Mouse (Mus musculus) left cerebral cortex, postnatal 25 days (tissue): ENCODE measurements around the gene Cyp26c1. TPM values are rescaled to one million over a fixed set of nuclear protein-coding genes. Genes with fewer than 3 reads are reported as not detected.

ENCODE experiments used
- DNase-seq, 2 experiments: peaks; one replicate each; pipeline ENCODE4 v3.0.0; 2022; ENCODE audit warnings: low spot score in 2 of 2, mixed read lengths in 1 of 2
- intact Hi-C: fragments of 180-260 bp; cut with DNase I; formaldehyde crosslinking; loops from one replicate; pipeline ENCODE4 v1.15.1; 2025
- total RNA-seq, 2 experiments: library from RNA; stranded (reverse); gene quantifications; 2 replicates each; pipeline ENCODE4 v1.2.3; 2021

Cyp26c1 gene
- total RNA-seq, 2 experiments from 2014 or later = 0.21 TPM; not detected in 1

DNA sequence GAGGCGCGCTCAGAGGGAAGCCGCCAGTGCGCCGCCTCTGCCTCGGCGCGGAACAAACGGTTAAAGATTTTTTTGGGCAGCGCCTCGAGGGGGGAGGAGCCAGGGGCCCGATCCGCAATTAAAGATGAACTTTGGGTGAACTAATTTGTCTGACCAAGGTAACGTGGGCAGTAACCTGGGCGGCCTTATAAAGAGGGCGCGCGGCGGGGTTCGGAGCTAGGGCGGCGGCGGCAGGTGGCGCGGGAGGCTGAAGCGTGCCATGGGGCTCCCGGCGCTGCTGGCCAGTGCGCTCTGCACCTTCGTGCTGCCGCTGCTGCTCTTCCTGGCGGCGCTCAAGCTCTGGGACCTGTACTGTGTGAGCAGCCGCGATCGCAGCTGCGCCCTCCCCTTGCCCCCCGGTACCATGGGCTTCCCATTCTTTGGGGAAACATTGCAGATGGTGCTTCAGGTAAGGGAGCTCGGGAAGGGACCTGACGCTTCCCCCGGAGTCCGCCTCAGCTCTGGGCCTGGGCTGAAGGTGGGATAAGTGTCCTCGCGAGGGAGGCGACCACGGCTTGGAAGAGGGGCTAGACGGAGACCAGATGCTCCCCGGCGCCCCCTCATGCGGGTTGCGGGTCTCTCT, 12.4 kb downstream of the Cyp26c1 start, which contains the start of gene Cyp26a1:
Gene Cyp26a1, plus strand, starts transcription at position 148 of the 622 bp plus-strand sequence.
- no peak for DNase-seq
- intact Hi-C loops = no loop called here

DNA sequence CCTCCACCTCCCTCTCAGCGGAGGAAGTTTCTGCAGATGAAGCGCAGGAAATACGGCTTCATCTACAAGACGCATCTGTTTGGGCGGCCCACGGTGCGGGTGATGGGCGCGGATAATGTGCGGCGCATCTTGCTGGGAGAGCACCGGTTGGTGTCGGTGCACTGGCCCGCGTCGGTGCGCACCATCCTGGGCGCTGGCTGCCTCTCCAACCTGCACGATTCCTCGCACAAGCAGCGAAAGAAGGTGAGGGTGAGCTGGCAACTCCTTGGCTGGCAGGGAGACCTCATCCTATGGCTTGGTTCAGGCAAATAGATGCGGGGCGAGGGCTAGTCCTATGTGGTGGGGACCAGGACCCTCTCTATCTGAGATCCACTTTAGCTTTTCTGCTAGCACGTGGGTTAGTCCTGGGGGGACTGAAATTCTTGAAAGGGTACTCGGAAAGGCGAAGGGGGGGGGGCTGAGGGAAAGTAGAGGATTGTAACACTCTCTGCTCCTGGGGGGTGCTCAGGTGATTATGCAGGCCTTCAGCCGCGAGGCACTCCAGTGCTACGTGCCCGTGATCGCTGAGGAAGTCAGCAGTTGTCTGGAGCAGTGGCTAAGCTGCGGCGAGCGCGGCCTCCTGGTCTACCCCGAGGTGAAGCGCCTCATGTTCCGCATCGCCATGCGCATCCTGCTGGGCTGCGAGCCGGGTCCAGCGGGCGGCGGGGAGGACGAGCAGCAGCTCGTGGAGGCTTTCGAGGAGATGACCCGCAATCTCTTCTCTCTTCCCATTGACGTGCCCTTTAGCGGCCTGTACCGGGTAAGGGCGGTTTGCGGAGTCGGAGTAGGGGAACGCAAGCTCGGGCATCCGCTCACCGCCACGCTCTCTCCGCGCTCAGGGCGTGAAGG, 13.1 kb downstream of the Cyp26c1 start:
- no peak for DNase-seq
- intact Hi-C loops = no loop called here

DNA sequence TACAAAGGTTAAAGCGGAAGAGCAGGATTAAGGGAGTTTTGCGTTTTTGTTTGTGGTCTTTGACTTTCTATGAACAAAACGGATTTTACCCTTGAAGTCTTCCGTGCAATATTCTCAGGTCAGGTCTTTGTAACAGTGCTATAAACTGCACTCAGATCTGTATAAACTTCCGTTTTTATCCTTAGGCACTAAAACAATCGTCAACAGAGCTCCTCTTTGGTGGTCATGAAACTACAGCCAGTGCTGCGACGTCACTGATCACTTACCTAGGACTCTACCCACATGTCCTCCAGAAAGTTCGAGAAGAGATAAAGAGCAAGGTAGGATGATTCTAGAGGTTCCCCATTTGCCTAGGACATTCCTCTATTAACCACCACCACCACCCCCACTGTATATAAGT, 14.3 kb downstream of the Cyp26c1 start:
- DNase-seq = no peak
- intact Hi-C loops = no loop called here

DNA sequence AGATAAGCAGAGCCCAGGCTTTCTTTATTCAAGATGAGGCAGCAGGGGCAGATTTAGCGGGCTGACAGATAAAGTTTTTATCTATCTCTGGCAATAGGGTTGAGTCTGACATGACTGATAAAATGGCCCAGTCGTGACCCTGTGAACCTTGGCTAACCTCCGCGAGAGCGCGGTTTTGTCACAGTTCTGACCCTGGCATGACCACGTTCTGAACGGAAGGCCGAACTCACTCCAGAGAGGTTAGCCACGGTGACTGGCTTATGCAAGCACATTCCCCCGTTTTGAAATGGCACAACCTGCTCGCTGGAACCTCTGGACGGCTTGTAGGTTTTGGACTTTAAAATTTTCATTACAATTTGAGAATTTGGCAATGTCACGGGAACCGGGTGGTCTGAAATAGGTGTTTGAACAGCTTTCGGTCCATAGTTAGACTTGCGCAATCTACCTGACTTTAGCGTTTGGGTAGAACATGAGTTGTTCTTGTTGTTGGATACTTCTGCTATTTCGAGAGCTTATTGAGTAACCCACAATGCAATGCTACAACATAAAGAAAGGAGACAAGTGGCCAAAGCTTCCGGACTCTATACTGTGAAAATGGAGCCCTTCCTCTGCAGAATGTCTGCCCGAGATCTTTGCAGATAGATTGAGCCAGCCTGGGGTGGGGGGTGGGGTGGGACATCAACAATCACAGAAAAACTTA, 17.1 kb downstream of the Cyp26c1 start:
- intact Hi-C loops = no loop called here
- DNase-seq = no peak

DNA sequence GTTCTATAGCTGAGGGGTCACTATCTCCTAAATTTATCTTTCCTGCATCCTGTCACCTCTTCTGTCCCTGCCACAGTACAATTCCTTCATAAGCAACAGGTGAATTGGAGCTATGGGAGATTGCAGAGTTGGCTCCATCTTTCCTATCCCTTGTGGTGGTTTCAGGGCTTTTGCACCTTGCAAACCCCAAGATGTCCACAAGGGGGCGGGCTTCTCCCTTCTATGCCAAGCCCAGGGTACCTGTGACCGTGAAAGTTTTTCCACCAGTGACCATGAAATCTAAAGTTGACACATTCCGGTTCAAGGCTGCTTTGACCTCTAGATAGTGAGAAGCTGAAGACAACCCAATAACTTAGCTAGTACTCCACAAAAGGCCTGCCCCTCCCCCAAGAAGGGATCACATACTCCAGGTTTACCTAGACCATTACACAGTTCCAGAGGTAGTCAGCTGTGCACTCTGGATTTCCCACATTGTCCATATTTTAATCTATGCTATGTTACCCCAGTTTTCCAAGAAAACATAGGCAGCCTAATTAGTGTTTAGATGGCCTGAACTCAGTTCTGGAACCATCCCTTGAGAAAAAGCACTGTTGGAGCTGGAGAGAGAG, 18.6 kb downstream of the Cyp26c1 start:
- peak; percentile 69 to 72 for DNase-seq
- intact Hi-C loops = loop anchor here (2.0 kb wide), 2 partner anchors 183 to 233 kb away; no protein-coding TSS in a partner anchor

DNA sequence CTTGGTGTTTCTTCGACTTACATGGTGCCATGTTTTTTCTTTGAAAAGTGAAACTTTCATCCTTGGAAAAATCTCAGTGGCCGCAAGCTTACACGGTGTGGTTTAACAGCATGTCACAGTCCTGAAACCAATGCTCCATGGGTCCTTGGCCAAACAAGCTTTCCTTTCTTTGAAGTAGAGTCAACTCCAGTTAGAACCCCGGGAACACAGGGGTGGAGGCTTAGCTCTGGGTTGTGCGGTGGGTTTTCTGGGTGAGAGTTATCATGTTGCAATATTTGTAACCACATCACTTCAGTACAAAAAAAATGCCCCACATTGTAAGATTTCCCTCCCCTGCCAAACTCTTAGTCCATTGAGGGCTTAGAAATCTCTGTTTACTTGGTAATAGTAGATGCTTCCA, 20.3 kb downstream of the Cyp26c1 start:
- intact Hi-C loops = loop anchor here (2.0 kb wide), 2 partner anchors 181 to 231 kb away; no protein-coding TSS in a partner anchor
- DNase-seq = no peak

DNA sequence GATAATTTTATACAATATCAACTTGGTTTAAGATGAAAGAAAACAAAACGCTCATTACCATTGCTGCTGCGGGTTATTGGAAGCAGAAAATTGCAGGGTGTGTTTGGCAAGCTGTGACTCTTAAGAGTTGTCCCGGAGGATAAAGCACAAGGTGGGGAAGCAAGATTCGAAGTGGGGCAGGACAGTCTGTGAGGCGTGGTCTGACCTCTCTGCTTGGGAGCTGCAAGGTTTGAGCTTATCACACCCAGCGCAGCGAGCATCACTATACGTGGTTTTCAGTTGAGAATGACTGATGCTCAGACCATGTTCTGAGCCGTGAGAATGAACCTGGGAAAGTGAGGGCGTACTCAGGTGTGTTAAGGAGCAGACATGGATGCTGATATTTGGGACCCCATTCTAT, 29.3 kb downstream of the Cyp26c1 start:
- no peak for DNase-seq
- intact Hi-C loops = no loop called here

DNA sequence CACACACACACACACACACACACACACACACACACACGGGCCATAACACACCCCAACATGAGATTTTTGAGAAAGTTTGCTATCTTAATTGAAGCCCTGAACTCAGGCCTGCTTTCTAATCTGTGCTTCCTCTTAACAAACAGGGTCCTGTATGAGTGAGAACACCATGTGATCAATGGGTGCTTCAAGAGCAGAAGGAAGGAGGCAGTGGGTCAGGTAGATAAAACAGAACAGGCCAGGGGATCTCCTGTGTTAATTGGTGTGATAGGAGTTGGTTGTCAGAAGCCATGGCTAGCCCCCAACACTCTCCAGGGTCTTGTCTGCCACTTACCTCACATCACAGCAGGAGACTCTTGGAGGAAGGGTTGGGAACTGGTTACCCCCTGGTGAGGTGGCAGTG, 30.6 kb downstream of the Cyp26c1 start:
- DNase-seq = no peak
- intact Hi-C loops = no loop called here

DNA sequence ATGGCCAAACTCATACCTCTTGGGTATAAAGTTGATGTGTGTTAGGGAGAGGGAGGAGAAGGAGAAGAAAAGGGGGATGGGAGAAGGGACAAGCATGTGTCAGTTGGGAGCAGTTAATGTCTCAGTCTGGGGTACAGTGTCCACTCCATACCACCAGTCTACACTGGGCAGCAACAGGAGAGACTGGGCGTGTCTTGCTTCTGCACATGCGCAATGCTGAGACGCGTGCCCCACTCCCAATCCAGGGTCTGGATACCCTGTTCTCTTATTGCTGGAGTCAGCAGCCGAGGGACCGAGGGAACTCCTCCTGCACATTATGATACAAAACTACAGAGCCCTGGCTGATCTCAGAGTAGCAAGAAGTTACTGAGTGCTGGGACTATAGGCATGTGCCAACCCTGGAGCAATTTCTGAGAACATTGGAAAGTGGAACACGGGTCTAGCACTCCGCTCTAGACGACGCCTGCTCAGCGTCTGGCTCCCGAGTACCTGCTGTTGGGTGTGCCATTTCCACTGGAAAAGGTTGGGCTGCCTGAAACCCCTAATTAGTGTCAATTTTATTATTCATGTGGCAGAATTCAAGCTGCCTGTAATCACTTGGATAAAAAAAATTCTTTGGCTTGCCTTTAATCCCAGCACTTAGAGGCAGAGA, 31.3 kb downstream of the Cyp26c1 start:
- no peak for DNase-seq
- intact Hi-C loops = no loop called here

DNA sequence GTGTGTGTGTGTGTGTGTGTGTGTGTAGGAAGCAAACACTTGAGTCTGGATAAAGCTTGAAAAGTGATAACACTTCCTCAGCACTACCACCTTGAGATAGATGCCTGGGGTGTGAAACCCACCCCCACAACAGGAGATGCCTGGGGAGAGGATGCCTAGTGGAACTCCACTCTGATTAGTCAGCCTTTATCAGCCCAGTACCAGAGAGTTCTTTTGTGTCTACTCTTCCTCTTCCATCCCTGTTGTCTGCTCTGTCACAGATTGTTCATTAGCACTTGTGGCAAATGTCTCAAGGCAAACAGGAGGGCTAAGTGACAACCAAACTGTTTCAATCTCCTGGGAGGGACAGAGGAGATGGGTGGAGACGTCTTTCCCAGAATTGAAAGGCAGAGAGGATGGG, 33.8 kb downstream of the Cyp26c1 start:
- intact Hi-C loops = no loop called here

DNA sequence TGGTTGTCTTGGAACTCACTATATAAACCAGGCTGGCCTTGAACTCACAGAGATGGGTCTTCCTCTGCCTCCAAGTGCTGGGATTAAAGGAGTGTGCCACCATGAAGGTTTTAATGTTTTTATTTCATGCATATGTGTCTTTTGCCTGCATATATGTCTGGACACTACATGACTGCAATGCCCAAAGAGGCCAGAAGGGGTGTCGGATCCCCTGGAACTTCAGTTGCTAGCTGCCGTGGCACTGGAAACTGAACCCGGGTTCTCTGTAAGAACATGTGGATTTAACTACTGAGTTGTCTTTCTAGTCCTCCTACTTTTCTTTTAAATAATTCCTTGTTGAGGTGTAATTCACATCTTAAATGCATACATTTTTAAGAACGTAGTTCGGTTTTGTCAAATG, 39.2 kb downstream of the Cyp26c1 start:
- intact Hi-C loops = no loop called here

More for the DNA sequence above, 33.8 kb downstream of the Cyp26c1 start:
- no peak for DNase-seq

DNA sequence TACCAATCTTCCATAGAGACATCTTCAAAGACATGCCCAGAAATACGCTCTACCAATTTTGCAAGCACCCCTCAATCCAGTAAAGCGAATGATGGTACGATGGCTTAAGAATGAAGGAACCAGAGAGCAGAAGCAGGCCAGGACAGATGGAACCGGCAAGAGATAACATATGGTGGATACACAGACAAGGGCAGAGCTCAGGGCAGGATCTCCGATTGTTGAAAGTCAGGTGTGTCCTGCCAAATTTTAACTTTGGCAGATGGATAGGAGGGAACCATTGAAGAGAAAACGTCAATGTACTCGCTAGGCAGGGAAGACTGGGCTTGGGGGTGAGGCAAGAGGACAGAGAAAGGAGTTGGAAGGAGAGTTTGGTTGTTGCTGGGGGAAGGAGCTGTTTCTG, 41.2 kb downstream of the Cyp26c1 start:
- intact Hi-C loops = no loop called here
- no peak for DNase-seq

More for the DNA sequence above, 39.2 kb downstream of the Cyp26c1 start:
- no peak for DNase-seq

DNA sequence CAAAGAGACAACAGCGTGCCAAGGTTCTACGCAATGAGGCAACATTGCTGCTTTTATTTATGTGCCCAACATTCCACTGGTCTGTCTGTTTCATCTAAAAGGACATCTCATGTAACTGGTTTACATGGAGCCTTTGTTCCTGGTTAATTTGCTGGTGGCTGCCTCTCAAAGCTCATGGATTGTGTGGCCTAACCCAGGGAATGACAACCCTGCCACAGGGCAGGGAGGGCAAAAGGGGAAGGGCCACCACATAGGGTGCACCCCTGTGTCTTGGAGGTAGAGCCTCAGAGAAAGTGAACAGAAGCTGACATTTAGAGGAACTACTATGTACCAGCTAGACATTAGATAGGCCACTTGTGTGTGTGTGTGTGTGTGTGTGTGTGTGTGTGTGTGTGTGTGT, 42.0 kb downstream of the Cyp26c1 start:
- intact Hi-C loops = no loop called here
- no peak for DNase-seq

DNA sequence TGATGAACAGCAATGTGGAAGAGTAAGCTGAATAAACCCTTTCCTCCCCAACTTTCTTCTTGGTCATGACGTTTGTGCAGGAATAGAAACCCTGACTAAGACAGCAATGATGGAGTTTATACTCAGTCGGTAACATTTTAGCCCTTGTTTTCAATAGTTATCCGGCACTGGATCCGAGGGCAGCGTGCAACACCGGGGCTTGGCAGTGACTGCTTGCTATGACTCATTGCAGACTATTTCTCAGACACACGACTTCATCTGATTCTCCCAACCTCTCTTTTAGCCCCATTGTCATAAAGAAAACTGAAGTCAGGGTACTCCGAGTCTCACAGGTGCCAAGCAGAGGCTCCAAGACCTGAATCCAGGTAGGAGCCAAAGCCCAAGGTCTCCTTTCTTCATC, 50.0 kb downstream of the Cyp26c1 start:
- intact Hi-C loops = no loop called here

DNA sequence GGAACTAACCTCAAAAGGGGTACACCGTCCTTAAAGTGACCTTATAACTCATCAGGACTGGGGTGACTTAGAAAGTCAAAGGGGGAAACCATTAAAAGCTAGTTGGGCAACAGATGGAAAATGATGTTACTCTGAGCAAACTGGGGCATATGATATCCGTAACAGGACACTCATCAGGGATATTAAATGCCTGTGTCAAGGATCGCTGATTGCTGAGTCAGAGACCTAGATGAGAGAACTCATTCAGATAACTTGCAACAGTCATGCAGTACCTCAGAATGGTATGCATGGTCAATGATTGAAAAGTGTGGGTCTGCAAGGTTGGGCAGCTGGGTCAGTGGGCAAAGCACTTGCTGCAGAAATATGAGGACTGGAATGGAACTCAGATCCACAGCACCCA, 53.2 kb downstream of the Cyp26c1 start:
- no peak for DNase-seq
- intact Hi-C loops = no loop called here

More for the DNA sequence above, 50.0 kb downstream of the Cyp26c1 start:
- DNase-seq = no peak

DNA sequence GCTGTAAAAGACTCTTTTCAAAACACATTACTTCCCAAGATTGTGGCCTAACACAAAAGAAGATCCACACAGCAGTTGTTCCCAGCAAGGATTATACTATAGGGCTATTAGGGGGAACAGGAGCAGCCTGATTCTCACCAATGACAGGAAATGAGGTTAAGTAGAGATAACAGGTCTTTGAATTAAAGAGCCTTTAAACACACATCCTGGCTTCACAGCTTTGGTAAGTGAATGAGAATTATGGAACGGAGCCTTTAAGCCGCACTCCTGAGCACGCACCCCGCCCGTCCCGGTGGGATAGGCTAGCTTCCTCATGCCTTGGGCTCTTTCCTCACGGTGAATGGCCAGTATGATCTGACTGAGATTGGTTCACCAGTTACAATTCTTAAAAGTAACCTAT, 54.7 kb downstream of the Cyp26c1 start:
- intact Hi-C loops = no loop called here

More for the DNA sequence above, 54.7 kb downstream of the Cyp26c1 start:
- DNase-seq = no peak
